Mouse (Mus musculus): ENCODE measurements around the gene Ireb2.

Gene Ireb2

GRCm38 (mm10) chr9:54909446-54909845 lies 45.9 kb downstream of the Ireb2 start:
- DNase-seq: no peak

GRCm38 (mm10) chr9:54915576-54915975 lies 52.0 kb downstream of the Ireb2 start:
- no peak for DNase-seq

GRCm38 (mm10) chr9:54916401-54916800 lies 52.8 kb downstream of the Ireb2 start:
- DNase-seq: no peak

- DNase-seq: peak; percentile 75 to 82
Measured at GRCm38 (mm10) chr9:54917010-54917677, 53.6 kb downstream of the Ireb2 start, which contains the start of gene Hykk. Hykk (plus strand) TSS chr9:54917283.

GRCm38 (mm10) chr9:54918191-54918590 lies 54.6 kb downstream of the Ireb2 start:
- DNase-seq: no peak

- no peak for DNase-seq
Measured at GRCm38 (mm10) chr9:54918781-54919180, 55.2 kb downstream of the Ireb2 start.

GRCm38 (mm10) chr9:54919946-54920345 lies 56.4 kb downstream of the Ireb2 start:
- DNase-seq: no peak

DNA sequence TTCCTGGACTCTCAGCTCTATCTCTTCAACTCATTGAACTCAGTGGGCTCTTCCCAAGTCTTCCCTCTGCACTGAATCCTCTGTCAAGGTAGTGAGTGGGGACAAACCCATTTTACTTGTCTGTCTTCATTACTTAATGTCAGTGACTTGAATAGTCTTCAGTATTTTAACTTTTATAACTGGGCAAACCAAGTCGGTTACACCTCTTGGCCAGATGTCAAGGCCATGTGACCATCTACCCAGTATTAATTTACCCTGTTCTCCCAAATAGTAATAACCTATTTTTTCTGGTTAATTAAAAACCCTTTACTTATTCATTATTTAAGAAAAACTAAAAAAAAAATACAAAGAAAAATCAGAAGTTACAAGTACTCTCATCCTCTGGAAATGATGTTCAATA lies 67.2 kb downstream of the Ireb2 start:
- DNase-seq: no peak

GRCm38 (mm10) chr9:54931765-54932164 lies 68.2 kb downstream of the Ireb2 start:
- DNase-seq: peak in 1 of 2 experiments; percentile 4

DNA sequence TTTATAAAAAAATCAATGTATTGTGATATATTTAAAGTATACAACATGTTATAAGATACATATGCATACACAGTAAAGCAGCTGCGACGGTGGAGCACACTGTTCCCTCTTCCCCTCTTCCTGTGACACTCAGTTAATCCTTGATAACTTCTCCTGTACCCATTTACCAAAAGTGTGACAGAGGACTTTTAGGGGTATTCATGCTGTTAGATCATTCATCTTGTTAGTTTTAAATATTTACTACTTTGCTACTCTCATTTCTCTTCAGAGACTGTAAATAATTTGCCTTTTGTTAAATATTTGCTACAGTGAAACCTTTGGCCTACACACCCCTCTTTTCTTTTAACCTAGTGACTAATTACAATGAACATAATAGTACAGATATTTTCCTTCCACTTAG lies 68.8 kb downstream of the Ireb2 start:
- no peak for DNase-seq

DNA sequence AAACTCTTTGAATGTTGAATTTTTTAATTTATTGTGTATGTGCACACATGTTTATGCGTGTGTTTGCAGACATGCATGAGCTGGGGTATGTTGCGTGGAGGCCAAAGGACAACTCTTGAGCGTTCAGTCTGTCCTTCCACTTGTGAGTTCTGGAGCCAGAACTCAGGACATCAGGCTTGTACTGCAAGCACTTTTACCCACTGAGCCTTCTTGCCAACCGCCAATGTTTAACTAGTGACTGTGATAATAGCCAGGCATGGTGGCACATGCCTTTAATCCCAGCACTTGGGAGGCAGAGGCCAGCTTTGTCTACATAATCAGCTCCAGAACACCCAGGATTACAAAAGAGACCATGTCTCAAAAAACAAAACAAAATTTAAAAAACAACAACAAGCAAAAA lies 78.5 kb downstream of the Ireb2 start:
- DNase-seq: no peak

DNA sequence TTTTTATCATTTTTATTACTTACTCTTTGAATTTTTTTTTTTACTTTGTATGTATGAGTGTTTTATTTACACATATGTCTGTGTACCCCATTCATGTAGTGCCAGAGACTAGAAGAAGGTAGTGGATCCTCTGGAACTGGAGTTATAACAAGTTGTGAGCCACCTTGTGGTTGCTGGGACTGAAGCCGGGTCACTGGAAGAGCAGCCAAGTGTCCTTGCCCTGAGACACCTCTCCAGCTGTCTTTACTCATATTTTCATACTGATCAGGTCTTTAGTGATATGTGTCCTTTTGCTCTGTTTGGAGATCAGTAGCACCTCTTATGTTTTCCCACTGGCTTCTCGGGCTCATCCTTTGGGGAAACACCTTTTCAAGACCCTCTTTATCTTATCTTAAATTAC lies 80.9 kb downstream of the Ireb2 start:
- no peak for DNase-seq

DNA sequence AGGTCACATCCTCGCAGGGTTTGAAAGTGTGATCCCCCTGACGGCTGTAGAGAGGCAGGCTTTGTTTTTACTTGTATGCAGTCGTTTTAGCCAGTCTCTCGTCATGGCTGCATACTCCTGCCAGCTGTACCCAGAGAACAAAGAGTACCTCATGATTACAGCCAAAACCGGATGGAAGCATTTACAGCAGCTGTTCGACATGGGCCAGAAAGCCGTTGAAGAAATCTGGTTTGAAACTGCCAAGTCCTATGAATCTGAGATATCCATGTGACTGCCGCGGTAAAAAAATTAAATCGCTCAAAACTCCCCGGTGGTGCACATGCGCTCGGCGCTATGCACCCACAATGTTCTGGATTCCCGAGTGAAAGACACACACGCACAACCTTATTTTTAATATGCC lies 82.7 kb downstream of the Ireb2 start:
- DNase-seq: no peak

GRCm38 (mm10) chr9:54949465-54949864 lies 85.9 kb downstream of the Ireb2 start:
- no peak for DNase-seq

DNA sequence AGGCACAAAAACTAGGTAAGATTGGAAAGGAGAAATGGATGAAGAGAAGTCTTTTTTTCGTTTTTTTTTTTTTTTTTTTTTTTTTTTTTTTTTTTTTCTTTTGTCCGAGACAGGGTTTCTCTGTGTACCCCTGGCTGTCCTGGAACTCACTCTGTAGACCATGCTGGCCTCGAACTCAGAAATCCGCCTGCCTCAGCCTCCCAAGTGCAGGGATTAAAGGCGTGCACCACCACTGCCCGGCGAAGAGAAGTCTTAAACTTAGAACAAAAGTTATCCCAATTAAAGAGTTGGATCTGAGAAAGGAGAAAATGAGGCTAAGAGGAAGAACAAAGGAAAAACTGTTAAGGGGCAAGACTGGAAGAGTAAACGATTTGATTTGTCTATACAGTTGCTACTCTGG lies 86.6 kb downstream of the Ireb2 start:
- peak in 1 of 2 experiments; percentile 1 for DNase-seq

- peak; percentile 89 to 90 for DNase-seq
Measured at GRCm38 (mm10) chr9:54950575-54951321, 87.2 kb downstream of the Ireb2 start, which contains the start of the genes Psma4 and AY074887. Psma4 (plus strand) TSS chr9:54950790. AY074887 (minus strand) TSS chr9:54950998.

GRCm38 (mm10) chr9:54961059-54961458 lies 97.5 kb downstream of the Ireb2 start:
- DNase-seq: no peak
